Mouse (Mus musculus): ENCODE data around the gene Cep295.
"Not testable (repeated sequence)": the region's sequence is repeated elsewhere in the genome, so short reads cannot be mapped to it uniquely, and the experiment has no call there.

Gene Cep295

DNA sequence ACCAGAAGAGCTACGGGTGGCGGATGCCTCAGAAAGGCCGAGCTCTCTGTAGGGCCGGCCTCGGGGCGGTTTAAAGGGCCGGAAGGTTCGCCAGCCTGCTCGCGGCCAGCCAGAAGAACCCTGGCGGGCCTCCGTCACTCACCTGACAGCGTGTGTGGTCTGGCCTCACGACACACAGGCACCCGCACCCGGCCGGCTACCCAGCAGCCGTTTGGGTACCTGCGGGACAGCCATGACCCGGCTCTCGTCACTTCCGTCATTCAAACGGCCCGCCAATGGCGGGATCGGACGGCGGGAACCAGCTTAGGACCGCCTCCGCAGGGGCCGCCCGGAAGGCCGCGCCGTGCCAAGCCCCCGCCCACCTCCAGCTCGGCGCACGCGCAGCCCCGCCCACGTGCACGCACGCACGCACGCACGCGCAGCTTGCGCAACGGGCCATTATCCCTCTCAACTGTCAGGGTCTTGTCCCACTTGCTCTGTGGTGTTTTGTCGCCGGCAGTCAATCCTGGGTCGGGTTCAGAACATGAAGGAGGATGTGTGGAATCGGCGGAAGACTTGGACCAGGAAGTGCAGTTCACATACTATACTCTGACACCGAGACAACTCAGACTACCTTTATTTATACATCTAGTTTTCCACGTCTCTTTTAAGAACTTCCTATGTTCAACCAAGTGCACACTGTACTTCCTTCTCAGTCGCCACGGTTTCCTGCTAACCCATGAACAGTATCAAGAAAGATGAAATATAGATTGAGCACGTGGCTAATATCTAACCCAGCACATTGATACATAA lies at the start of gene Cep295:
Gene Cep295, minus strand, starts transcription at position 305 of the 792 bp plus-strand sequence.
- DNase-seq, result peak; percentile 97

DNA sequence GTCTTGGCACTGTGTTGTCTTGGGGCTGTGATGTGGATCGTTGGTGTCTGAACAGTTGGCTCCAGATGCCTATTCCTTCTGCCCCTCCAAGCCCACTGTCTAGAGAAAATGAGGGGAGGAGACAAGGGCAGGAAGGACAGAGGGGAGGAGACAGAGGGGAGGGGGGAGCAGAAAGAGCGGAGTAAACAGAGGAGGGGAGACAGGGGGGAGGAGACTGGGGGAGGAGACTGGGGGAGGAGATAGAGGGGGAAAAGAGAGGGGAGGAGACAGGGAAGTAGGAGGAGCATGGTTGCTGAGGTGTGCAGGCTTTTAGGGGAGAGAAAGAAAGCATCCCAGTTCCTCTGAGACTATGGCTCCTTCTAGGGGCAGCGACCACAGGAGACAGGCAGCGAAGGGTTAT lies 40.0 kb upstream of the Cep295 start:
- DNase-seq, result no peak

DNA sequence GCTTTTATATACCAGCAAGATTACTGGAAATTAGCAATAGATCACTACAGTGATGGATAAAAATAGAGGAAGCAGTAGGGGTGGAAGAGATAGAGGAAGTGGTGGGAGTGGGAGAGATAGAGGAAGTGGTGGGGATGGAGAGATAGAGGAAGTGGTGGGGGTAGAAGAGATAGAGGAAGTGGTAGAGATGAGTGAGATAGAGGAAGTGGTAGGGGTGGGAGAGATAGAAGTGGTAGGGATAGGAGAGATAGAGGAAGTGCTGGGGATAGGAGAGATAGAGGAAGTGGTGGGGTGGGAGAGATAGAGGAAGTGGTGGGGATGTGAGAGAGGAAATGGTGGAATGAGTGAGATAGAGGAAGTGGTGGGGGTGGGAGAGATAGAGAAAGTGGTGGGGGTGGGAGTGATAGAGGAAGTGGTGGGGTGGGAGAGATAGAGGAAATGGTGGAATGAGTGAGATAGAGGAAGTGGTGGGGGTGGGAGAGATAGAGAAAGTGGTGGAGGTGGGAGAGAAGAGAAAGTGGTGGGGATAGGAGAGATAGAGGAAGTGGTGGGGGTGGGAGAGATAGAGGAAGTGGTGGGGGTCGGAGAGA lies 37.9 kb upstream of the Cep295 start:
- no peak for DNase-seq

DNA sequence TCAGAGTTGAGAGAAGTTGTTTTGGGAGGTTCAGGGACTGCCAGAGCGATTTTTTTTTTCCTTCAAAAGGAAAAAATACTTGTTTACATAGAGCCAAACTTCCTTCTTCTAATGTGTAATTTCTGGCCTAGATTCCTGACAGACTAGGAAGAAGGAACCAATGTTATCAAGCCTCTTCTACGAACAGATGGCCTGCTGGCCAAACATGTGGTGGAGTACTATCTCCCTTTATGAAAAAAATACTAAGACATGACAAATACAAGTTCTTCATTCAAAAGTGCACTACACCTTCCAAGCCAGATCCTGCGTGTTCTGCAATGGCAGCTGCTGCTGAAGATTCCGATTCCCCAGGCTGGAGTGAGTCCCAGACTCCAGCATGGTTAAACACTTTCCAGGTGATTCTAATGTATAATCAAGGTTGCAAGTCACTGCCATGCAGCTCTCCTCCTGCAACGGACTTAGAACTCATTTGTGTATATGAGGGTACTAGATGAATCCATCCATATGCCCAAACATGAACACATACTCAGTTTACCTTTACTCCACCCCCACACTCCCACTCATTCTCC lies 29.6 kb upstream of the Cep295 start:
- DNase-seq, result peak; percentile 38

DNA sequence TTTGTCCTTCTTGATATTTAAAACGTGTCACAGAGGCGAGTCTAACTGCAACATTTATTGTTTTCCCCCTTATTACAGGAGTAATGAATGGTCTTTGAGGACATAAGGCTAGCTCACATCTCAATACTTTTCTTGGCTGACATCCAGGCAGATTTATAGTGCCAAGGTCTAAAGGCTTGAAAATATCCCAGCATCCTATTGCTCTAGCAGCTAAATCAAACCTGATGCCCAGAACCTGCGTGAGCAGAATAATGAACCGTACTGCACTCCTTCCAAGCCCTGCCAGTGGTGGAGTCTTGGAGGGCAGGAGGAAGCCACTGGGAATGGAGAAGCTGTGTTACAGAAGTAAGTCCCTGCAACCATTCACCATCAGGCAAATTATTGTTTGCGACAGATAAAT lies 26.7 kb upstream of the Cep295 start:
- DNase-seq, result no peak

DNA sequence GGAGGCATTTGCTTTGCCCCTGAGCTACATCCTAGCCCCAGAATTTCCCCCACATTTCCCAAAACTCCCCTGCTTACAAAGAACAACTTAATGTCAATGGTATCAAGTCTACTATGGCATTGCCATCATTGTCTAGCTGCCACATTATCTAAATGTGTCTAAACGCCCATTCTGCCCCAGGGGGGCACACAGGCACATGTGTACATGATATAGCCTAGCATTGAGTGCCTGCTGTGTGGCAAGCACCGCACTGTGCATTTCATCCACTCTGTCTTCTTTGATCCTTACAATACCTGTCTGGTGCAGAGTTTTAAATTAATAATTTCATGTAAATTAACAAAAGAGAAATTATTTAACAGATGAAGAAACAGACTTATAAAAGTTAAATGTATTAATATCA lies 8.7 kb upstream of the Cep295 start:
- DNase-seq, result no peak

DNA sequence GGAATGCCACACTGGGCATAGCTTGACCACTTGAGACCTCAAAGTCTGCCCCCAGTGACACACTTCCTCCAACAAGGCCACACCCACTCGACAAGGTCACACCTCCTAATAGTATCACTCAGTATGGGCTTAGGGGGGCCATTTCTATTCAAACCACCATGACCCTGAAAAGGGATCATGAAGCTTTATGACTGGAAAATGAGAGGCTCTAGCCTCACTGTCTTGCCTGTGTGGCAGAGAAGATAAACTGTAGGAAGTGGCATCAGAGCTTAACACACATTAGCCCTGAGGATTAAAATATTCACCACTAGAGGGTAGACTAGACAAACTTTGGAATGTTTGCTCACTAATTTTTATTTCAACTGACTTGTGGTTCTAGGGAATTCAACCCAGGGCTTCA lies 8.3 kb upstream of the Cep295 start:
- peak; percentile 15 for DNase-seq

DNA sequence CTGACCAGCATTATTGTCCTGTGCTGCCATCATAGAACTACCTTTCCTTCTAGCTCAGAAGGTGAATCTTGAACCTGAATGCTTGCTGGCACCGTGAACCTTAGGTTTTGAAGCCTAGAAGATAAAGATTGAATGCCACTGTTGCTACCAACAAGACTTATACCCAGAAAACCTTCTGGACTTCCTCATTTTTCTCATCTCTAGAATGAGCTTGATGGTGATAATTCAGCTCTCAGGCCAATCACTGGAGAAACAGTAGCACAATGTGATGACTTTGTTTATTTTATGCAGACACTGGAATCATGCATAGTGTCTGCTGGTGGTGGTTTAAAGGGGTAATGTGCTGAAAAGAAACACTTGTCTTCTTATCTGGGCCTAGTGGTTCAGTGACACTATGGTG lies 7.3 kb upstream of the Cep295 start:
- no peak for DNase-seq

DNA sequence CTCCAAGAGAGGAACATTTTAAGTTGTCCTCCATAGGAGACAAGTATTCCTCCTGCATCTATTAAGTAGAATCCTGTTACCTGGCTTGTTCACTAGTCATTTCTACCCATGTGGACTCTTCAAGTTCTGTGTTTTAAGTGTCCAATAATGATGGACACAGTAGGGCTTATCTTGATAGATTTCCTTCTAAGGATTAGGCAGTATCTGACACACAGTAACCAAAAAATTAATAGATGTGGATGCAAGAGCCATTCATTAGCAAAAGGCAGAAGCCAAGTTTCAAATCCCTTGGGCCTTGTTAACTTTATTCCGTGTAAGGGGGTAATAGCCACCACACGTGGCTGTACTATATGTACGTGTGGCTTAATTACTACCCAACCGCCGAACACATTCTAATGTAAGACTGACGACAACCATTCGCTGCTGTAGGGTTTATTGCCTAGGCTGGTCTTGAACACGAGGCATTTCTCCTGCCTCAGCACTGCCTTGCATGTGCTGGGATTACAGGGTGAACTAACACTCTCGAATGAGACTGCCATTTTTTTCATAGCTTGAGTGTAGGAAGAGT lies 588 bp downstream of the Cep295 start:
- no peak for DNase-seq

DNA sequence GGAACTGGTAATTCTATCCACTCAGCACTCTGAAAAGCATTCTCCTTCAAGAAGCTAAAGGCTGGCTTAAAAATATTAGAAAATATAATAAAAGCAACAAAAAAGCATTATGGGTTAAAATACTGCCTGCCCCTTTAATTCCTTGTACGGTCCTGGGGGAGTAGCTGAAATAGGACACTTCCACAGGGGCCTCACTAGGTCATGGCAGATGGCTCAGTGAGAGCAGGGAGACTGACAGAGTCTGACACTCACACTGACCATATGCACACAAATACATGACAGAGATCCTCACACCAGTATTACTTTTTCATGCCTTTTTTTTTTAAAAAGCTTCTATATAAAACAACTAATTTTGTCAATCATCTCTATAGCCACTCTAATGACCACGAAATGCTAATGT lies 7.7 kb downstream of the Cep295 start:
- no peak for DNase-seq

DNA sequence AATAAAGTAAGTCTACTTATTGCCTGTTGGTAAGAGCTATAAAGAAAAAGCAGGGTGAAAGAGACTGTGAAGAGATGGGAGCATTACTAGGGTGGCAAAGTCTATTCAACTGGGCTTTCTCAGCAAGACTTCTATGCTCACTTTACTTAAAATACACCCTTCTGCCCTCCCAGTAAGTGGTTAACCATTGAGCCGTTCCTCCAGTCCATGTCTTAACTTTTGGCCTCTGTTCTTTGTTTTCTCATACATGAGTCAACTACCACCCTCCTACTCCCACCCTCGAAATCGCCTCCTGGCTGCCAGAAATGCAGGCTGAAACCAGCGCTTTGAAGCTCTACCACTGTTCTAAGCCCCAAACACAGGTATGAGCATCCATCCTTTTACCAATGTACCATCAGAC lies 19.8 kb downstream of the Cep295 start:
- DNase-seq, result peak; percentile 26

DNA sequence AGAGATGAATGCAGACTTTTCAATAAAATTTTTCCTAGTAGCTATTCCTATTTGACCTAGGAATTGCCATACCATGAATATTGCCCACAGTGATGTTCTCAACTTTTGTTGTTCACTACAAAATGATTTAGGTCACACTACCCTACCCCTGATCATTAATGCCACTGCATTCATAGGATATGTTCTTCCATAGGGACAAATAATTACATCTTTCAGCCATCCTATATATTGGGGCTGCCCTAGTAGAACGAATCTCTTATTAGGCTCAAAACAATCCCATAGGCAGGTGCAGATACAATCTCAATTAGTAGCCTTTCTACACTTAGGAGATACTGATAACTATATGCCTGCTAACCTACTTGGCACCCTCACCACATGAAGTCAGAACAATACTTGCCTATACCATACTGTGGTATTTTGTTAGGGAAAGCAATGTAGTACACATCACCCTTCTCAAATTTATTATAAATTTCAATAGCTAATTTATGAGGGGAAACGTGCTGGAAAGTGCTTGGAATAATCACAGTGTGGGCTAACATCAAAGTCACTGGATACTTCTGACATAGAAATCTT lies 39.3 kb downstream of the Cep295 start:
- DNase-seq, result no peak

DNA sequence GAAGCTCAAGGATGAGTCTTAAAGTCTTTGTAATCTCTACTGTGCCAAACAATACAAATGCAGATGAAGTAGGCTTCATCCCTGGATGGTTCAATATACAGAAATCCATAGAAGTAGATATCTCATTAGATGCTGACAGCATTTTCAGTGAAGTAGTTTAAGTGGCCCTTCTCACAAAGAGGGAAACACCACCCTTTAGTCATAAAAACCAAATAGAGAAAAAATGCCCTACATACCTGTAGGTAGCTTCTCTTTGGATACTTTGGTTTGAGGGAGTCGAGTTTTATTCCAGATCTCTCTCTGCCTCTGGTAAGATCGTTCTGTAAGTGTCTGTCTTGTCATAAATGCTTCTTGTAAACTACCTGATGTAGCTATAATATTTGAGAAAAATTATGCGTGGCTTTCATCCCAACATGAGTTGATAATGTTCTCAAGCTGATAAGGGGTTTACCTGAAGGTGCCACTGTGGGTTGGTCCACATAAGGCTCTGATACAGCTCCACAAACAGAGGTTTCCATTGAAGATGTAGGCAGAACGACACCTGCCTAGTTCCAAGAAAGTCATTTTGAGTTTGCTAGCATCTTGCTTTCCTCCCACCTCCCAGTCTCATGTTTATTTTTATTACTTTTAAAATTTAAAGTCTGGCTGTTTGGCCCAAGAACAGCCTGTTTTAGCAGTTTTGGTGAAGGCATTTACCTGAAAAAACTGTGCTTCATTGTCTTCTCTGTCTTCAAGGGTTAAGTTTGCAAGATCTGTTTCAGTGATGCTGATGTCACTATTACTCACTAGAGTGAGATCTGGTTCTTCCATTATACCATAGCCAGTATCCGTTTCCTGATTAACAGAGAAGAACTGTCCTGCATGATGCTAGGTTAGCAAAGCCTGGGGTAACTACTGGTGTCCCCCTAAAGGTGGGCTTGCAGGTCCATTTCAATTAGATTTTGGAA lies 40.1 kb downstream of the Cep295 start:
- no peak for DNase-seq

DNA sequence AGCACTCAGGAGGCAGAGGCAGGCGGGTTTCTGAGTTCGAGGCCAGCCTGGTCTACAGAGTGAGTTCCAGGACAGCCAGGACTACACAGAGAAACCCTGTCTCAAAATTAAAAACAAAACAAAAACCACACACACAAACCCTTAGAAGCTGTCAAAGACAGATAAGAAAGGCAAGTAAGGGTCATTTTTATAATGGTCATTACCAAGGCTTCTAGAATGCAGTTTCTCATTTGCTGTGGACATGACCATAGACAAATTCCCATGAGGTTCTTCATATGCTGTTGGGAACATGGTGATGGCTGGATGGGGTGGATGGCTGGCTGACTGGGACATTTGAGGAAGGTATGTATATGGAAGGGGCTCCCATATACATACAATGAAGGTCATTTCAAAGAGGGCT lies 41.3 kb downstream of the Cep295 start:
- not testable (repeated sequence) for DNase-seq

DNA sequence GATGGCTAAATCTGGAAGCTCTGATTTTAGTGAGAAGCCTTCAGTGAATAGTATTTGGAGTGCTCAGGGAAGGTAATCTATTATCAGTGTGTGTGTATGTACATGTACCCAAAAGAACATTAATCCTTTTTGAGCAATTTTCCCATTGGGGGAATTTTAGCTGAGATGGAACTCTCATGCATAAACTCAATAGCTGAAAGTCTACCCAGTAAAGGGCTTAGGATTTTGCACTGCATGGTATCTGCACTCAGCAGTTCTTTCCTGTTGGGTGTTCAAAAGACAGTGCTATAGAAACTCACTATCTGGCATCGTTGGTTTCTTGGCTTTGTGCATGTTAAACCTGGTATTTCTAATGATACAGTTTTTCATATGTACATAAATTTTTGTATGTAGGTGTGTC lies 43.0 kb downstream of the Cep295 start:
- no peak for DNase-seq

DNA sequence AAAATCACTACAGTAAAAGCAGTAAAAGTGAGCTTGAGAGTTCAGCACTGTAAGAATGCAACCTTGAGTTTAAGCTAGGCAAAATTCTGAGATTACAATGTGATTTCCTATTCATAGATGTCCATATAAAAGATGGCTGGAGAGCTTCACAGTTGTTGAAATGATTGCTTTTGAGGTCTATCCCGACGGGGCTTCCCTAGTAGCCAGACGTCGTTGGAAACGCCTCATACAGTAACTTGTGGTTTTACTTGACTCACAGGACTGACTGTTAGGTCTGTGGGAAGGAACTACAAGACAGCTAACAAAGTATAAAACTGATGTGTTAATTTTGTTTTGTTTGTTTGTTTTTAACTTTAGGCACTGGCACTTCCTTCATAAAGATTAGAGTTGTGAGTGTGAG lies 44.0 kb downstream of the Cep295 start:
- DNase-seq, result no peak

DNA sequence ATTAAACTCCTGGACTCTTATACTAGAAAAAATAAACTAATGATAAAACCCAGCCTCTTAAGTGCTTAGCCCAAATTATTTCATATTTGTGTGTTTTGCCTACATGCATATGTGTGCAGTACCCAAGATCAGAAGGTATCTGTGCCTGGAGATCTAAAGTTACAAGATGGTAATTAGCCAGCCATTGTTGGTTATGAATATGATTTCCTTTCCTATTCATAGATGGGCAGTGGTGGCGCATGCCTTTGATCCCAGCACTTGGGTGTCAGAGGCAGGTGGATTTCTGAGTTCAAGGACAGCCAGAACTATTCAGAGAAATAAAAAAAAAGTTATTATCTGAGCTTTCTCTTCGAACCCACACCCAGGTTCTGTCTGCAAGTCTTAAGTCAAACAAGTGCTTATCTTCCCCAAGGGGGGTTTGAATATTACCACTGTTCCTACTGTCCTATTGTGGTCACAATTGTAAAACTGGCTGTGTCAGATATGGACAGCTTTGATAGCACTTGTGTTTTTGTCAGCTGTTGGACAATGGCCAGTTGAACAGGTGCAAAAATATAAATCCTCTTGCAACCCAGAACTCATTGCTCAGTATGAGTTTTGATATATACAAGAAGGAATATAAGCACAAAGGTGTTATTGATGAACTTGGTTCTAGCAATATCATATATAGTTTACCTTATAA lies 45.4 kb downstream of the Cep295 start:
- no peak for DNase-seq

DNA sequence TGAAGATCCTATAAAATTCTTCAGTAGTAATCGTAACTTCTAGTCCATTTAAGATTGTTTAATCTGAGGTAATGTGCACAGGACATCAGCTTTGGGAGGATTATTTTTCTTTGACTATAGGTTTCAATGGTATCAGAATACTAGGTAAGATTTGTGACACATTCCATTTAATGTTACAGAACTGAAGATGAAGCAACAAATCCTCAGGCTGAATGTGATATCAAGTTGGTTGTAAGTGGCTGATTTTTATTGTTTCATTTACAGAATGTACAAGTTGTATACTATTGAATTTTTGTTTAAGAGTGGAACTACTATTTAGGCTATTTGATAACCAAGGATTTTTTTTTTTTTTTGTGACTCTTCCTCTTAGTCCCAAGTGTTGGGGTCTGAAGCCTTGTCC lies 47.4 kb downstream of the Cep295 start:
- no peak for DNase-seq

DNA sequence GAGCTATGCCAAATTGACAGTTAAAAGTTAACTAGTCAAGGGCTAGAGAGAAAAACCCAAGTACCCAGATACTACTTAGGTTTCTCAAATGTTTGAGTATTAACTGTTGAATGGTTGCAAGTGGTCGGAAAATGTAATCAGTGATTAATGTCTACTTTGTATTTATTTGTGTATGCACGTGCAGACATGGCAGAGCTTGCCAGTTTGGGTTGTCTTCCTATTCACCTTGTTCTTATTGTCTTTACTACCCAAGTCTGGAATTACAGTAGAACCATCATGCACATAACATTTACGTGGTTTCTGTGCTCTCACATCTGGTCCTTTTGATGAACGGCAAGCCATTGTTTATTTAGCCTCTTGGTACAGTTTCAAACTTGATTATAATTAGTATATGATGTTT lies 48.2 kb downstream of the Cep295 start:
- DNase-seq, result no peak

DNA sequence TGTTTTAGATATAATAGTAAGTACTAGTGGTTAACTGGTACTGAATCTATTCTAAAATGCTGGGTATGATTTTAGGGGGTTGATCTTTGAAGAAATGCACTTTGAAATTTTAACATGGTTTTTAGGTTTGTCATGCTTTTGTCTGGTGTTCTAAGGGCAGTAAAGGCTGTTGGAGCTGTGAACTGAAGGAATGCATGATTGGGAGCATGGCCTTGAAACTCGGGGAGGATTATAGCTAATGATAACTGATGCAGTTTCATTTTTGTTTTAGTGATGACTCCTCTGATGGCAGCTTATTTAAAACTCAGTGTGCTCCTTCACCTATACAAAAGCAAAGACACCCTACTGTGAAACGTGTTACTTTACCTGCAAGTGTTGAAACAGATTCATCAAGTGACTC lies 49.3 kb downstream of the Cep295 start:
- DNase-seq, result no peak

DNA sequence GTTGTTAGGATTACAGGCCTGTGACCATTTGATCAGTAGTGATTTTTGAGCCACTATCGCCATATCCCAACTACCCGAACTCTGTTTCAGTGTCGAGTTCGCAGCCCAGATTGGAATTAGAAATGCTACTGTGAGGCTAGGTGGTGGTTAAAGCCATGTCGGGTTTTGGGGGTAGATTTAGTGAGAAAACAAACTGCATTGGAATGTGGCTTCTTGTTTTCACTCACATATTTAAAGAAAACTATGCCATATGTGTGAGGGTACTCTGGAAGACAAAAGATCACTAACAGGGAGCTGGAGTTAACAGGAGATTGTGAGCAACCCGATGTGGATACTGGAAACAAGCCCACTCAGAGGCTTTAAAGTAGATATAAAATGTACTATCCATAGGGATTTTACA lies 50.3 kb downstream of the Cep295 start:
- no peak for DNase-seq
